Mouse (Mus musculus): ENCODE measurements around the gene Llgl2.

DNA sequence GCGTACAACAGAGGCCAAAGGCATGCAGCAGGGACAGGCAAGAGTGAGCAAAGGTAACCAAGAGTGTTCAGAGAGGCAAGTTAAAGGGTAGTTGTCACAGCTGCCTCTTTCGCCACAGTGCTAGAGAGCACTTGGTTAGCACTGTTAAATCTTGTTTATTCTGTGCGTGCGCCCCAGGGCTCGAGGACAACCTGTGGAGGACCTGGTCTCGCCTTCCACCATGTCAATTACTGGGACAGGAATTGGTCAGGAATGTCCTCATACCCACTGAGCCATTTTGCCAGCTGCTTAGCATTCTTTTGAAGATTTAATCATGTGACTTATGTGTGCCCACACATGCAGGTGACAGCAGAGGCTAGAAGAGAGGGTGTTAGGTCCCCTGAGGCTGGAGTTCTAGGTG lies 65.3 kb downstream of the Llgl2 start:
- TF ChIP-seq POLR2A (IDR thresholded peaks at IDR 0.05; ENCODE audit: borderline replicate concordance, extremely low read depth, insufficient read depth, insufficient read length, poor library complexity, severe bottlenecking) (no peak), CTCF (IDR thresholded peaks at IDR 0.05; ENCODE audit: borderline replicate concordance, extremely low read depth, insufficient read depth, insufficient read length) (no peak)
